Mouse (Mus musculus) C2C12 (cell line): ENCODE results near the gene Abt1.

Source experiments
- CEBPB ChIP-seq: IDR thresholded peaks from one replicate; pipeline ENCODE4 v1.6.1; 2011; ENCODE audit warnings: low read depth, mild to moderate bottlenecking, control low read depth, moderate library complexity
- CTCF ChIP-seq: IDR thresholded peaks from one replicate; pipeline ENCODE4 v1.5.1; 2011; ENCODE audit not compliant: control insufficient read depth, insufficient read depth, insufficient read length
- FOSL1 ChIP-seq: IDR thresholded peaks from one replicate; pipeline ENCODE4 v1.8.0; 2011; ENCODE audit warnings: mild to moderate bottlenecking, low read length; ENCODE audit not compliant: poor library complexity, insufficient read depth, severe bottlenecking
- MAX ChIP-seq: IDR thresholded peaks from one replicate; pipeline ENCODE4 v1.6.1; 2011; ENCODE audit warnings: mild to moderate bottlenecking, control low read depth
- MYOD1 ChIP-seq: IDR thresholded peaks from one replicate; pipeline ENCODE4 v1.6.1; 2011; ENCODE audit warnings: low read depth; ENCODE audit not compliant: control insufficient read depth, insufficient read length

DNA sequence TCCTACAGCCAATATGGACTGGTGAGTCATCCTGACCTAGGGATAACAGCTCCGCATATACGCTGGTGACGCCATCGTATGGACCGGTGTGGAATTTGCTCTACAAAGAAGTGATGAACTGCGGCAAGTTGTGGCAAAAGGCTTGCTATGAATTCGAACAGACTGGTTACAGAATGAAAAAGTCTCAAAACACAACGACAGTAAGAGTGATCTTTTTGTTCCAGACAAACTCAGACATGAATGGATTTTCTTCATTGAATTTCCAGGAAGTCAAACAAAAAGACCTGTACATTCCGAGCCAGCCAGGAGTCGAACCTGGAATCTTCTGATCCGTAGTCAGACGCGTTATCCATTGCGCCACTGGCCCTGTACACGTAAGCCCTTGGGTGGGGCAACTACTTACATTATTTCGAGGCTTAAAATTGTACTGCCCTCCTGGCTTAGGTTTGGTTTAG, 22.9 kb upstream of the Abt1 start:
- TF ChIP-seq CTCF: no peak
- TF ChIP-seq MAX: no peak
- peak; percentile 43 for TF ChIP-seq CEBPB
- no peak for TF ChIP-seq MYOD1
- TF ChIP-seq FOSL1: peak; percentile 21
